Mouse (Mus musculus) G1E (cell line): ENCODE results near the gene Mmp23. TPM values are rescaled to one million over a fixed set of nuclear protein-coding genes. Genes with fewer than 3 reads are reported as not detected.

Experiments used
- ATAC-seq: 2 replicates; pipeline ENCODE4 v1.8.0; 2016; ENCODE audit warnings: mild to moderate bottlenecking; ENCODE audit not compliant: insufficient number of reproducible peaks, poor library complexity, low FRiP score, severe bottlenecking; ENCODE audit errors: extremely low read depth
- DNase-seq: peaks from one replicate; pipeline ENCODE4 v3.0.0; 2012; ENCODE audit warnings: low spot score
- H3K27me3 ChIP-seq: 2 replicates; pipeline ENCODE4 v1.6.1; 2012; ENCODE audit warnings: mild to moderate bottlenecking, low read length, inconsistent platforms; ENCODE audit not compliant: insufficient read depth
- H3K36me3 ChIP-seq: replicated peaks from 2 replicates; pipeline ENCODE3; 2012; ENCODE audit warnings: mild to moderate bottlenecking, inconsistent platforms
- H3K4me1 ChIP-seq: 2 replicates; pipeline ENCODE4 v1.6.1; 2012; ENCODE audit warnings: low read depth, low read length, inconsistent platforms, mixed read lengths; ENCODE audit not compliant: insufficient read depth
- H3K4me3 ChIP-seq: 2 replicates; pipeline ENCODE4 v1.5.1; 2012; ENCODE audit warnings: low read depth, mild to moderate bottlenecking, inconsistent platforms, low read length, moderate library complexity, mixed read lengths
- H3K9me3 ChIP-seq: replicated peaks from 2 replicates; pipeline ENCODE4 v1.6.1; 2012; ENCODE audit warnings: inconsistent platforms
- CTCF ChIP-seq: IDR thresholded peaks from 2 replicates; pipeline ENCODE4 v1.5.1; 2012; ENCODE audit warnings: low read depth, low read length, inconsistent platforms, mixed read lengths
- GATA1 ChIP-seq: IDR thresholded peaks from 2 replicates; pipeline ENCODE4 v1.6.1; 2012; ENCODE audit warnings: borderline replicate concordance, low read length, inconsistent platforms, mixed read lengths
- GATA2 ChIP-seq: IDR thresholded peaks from 2 replicates; pipeline ENCODE4 v1.6.1; 2012; ENCODE audit warnings: low read depth, low read length, inconsistent platforms, borderline replicate concordance
- POLR2AphosphoS5 ChIP-seq: IDR thresholded peaks from 2 replicates; pipeline ENCODE4 v1.6.1; 2012; ENCODE audit warnings: low read depth, low read length, inconsistent platforms; ENCODE audit not compliant: insufficient replicate concordance
- TAL1 ChIP-seq: conservative IDR thresholded peaks from 2 replicates; pipeline ENCODE4 v1.6.1; 2012; ENCODE audit warnings: low read depth, low read length, inconsistent platforms, mixed read lengths
- polyA plus RNA-seq: library from polyadenylated mRNA; stranded (reverse); fragments of >175 nt; gene quantifications from 2 replicates; pipeline ENCODE4 v1.2.3, GENCODE M21; 2012
- total RNA-seq, 2 experiments: library from RNA; stranded (forward) in 1 of 2; stranded (reverse) in 1 of 2; fragments of 200-1000 nt in 1 of 2; fragments of >200 nt in 1 of 2; fragmentation: Nextera tagmentation in 1 of 2; gene quantifications; 2 replicates each; pipeline ENCODE4 v1.2.3; 2014 to 2017

Mmp23 gene
- total and polyA plus RNA-seq, 3 experiments: 0.29 to 0.71 TPM; not detected in 1

DNA sequence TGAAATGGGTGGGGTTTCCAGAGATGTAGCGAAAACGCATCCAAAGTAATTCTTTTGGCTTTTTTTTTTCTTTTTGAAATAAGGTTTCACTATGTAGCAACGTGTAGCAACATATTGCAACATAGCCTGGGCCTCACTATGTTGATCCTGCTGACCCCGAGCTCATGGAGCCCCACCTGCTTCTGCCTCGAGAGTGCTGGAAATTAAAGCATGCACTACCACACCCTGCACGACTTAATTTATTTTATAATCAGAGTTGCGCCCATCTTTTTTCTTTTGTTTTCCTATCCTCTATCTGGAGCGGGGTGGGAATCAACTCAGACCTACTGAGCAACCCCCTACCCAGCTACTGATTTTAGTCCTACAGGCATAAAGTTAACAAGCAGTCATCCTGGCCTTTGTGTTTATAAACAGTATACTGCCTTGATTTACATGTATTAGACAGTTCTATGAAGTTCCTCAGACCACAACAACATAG lies 16.5 kb upstream of the Mmp23 start:
- Histone ChIP-seq H3K27me3 (0 out of 2 replicates have a peak, but pooled peaks cover 2% of the 10 kb centered on the region), H3K4me3 (peak overlapping the region; percentile 92), H3K36me3 (peaks cover 16% of the 10 kb centered on the region), H3K4me1 (peaks cover 23% of the 10 kb centered on the region), H3K9me3 (no peaks in the 10 kb centered on the region)
- DNase-seq (no peak), ATAC-seq (0 out of 2 replicates have a peak, but pooled peaks have one; percentile 1)
- no peak for TF ChIP-seq GATA1
- no peak for TF ChIP-seq POLR2AphosphoS5
- no peak for TF ChIP-seq CTCF
- TF ChIP-seq TAL1: no peak
- no peak for TF ChIP-seq GATA2

GRCm38 (mm10) chr4:155668689-155669597 lies 15.8 kb upstream of the Mmp23 start, which contains the start of gene Mib2:
Gene Mib2 (minus strand): TSS chr4:155669198.
- H3K36me3 ChIP-seq: peaks cover 22% of the 10 kb centered on the region
- no peak for TF ChIP-seq TAL1
- peak; percentile 99 for ATAC-seq

GRCm38 (mm10) chr4:155666903-155667302 lies 13.7 kb upstream of the Mmp23 start:
- 0 out of 2 replicates have a peak, but pooled peaks cover under 1% of the 10 kb centered on the region for H3K27me3 ChIP-seq
- peaks cover 21% of the 10 kb centered on the region for H3K4me1 ChIP-seq
- no peak overlapping the region for H3K4me3 ChIP-seq
- no peaks in the 10 kb centered on the region for H3K9me3 ChIP-seq
- no peak for ATAC-seq
- no peak for DNase-seq
- peaks cover 38% of the 10 kb centered on the region for H3K36me3 ChIP-seq
- TF ChIP-seq CTCF (no peak), POLR2AphosphoS5 (no peak), TAL1 (no peak), GATA1 (no peak), GATA2 (no peak)

More at GRCm38 (mm10) chr4:155668689-155669597, 15.8 kb upstream of the Mmp23 start, which contains the start of gene Mib2:
- Histone ChIP-seq H3K27me3 (0 out of 2 replicates have a peak, but pooled peaks cover 2% of the 10 kb centered on the region), H3K9me3 (no peaks in the 10 kb centered on the region), H3K4me3 (peak within 1 kb of the TSS; percentile 92), H3K4me1 (peaks cover 23% of the 10 kb centered on the region)
- peak; percentile 93 for DNase-seq

DNA sequence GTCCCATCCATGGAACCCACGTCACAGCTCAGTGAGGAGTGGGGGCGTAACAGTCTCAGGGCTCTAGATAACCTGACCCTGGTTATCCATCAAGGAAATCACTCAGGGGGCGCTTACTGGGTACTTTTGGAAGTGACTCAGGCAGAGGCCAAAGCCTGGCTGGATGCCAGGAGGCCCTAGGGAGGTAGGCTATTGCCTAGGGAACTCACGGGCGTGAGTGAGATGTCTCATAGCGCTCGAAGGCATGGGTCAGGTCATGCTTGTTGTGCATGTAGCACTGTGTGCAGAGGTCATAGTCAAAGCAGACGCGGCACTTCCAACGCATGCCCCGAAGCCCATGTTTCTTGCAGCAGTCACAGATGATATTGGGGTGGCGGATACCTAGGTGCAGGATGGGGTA lies 7.5 kb upstream of the Mmp23 start:
- no peaks in the 10 kb centered on the region; the same call in 1 of the 2 replicates for H3K27me3 ChIP-seq
- no peak for DNase-seq
- 0 out of 2 replicates have a peak overlapping the region, but pooled peaks have one; percentile 3 for H3K4me3 ChIP-seq
- no peak for TF ChIP-seq CTCF
- H3K36me3 ChIP-seq: peaks cover 87% of the 10 kb centered on the region
- H3K4me1 ChIP-seq: no peaks in the 10 kb centered on the region; the same call in 1 of the 2 replicates
- no peak for ATAC-seq
- no peaks in the 10 kb centered on the region for H3K9me3 ChIP-seq

DNA sequence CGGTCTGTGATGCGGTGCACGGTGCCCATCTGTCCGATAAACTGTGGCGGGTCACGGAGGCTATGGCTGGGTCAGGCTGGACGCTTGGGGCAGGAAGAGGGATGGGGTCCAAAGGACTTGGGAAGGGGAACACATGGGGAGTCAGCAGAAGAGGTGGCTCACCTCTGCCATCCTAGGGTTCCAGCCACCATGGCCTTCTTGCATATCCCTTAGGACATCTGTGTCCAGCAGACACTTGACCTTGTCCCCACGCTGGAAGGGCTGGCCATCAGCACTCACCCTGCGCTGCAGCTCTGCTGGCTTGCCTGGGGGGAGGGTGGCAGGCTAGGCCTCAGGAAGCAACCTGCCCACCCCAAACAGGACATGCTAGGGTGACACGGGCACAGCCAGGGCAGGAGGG lies 5.8 kb upstream of the Mmp23 start:
- ATAC-seq: no peak
- H3K36me3 ChIP-seq: peaks cover 86% of the 10 kb centered on the region
- TF ChIP-seq CTCF (no peak), GATA2 (no peak), TAL1 (no peak), POLR2AphosphoS5 (no peak), GATA1 (no peak)

GRCm38 (mm10) chr4:155656214-155656751 lies 3.1 kb upstream of the Mmp23 start:
- H3K27me3 ChIP-seq: peaks cover 8% of the 10 kb centered on the region; the same call in 1 of the 2 replicates
- H3K4me3 ChIP-seq: no peak overlapping the region

More for the DNA sequence above, 5.8 kb upstream of the Mmp23 start:
- peaks cover 6% of the 10 kb centered on the region for H3K4me1 ChIP-seq
- H3K9me3 ChIP-seq: peaks cover 6% of the 10 kb centered on the region
- no peak for DNase-seq
- H3K27me3 ChIP-seq: no peaks in the 10 kb centered on the region; the same call in 1 of the 2 replicates
- no peak overlapping the region for H3K4me3 ChIP-seq

More at GRCm38 (mm10) chr4:155656214-155656751, 3.1 kb upstream of the Mmp23 start:
- no peak for TF ChIP-seq TAL1
- TF ChIP-seq GATA2: no peak
- no peak for TF ChIP-seq CTCF
- no peak for TF ChIP-seq POLR2AphosphoS5
- TF ChIP-seq GATA1: no peak
- H3K4me1 ChIP-seq: peaks cover 8% of the 10 kb centered on the region
- peaks cover 19% of the 10 kb centered on the region for H3K9me3 ChIP-seq
- ATAC-seq (no peak), DNase-seq (no peak)
- peaks cover 88% of the 10 kb centered on the region for H3K36me3 ChIP-seq
